Mouse (Mus musculus) T-helper 1 cell (primary cell): ENCODE data around the gene Slc16a9.
"Not testable (repeated sequence)": the region's sequence is repeated elsewhere in the genome, so short reads cannot be mapped to it uniquely, and the experiment has no call there.

Experiments
- in situ Hi-C: fragments of 300-600 bp; cut with MboI, MseI; formaldehyde crosslinking; loops from one replicate; pipeline ENCODE4 v1.15.1; 2025; ENCODE audit warnings: high pct_unique_total_duplicates

Slc16a9 gene

DNA sequence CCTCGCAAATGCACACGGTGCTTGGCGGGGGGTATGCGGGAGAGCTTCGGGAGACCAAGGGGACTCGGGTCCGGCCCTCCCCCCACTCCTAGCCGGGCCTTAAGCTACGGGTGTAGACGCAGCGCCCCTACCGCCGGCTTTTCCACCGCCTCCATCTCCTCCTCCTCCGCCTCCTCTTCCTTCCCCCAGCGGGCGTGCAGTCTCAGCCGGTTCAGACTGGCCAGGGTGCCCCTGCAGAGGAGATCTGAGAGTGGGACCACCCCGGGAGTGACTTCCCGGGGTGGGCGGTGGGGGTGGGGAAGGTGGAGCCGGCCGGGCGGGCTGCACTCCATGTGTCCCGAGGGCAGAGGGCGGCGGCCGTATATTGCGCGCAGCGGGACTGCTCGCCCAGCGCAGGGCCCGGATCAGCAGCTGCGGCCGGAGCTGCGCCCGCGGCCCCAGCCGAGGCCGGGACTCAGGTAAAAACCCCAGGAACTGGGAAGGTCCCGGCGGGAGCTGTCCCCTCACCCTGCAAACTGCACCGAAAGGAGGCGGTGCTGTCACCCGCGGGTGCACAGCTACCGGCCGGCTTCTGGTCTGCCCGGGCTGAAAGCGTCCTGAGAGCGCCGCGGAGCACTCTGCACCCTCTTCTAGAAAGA, at the start of gene Slc16a9:
Gene Slc16a9 (plus strand): TSS at position 180 of the 638 bp plus-strand sequence.
- in situ Hi-C loops: no loop called here

DNA sequence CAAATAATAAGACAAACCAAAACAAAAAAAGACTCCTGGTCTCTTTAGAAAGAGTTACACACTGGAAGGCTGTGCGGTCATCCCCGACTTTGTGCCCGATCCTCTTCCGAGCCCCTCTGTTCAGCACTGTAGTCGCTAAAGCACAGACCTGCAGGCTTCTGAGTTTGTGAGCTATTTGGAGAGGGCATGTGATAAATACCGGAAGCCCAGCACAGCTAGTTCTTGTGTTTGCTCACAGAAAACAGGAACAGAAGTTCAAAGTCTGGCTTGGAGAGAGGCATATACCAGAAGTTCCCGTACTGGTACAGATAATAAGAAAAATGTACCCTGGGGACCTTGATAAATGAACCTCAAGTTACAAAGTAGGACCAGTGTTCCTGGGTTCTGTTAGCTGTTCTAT, 49.6 kb upstream of the Slc16a9 start:
- in situ Hi-C loops: no loop called here

DNA sequence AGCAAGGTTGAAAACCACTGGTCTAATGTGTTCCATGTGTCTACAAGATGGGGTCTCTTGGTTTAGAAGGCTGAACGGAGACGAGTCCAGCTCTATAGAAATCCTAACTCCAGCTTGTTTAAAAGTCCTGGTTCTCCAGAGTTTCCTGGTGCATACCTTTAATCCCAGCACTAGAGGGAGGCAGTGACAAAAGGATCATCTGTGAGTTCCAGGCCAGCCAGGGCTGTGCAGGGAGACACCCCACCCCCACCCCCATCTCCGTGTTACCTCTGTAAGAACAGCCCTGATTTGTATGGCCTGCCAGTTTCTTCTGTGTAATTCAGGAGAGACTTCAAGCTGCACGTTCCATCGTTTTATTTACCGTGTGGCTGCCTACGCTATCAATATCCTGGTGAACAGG, 49.1 kb upstream of the Slc16a9 start:
- in situ Hi-C loops: no loop called here

DNA sequence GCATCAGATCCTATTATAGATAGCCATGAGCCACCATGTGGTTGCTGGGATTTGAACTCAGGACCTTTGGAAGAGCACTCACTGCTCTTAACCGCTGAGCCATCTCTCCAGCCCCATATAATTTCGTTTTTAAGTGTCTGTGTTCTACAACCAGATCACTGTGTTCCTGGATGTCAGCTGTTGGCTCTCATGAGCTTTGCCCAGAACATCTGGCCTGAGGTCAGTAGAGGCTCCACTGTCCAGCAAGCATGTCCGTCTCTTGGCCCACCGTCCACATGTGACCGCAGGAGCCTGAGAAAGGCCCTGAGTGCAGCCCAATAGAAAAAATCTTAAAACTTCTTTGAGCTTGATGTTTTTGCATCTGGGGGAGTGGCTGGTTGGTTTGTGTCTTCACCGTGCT, 48.2 kb upstream of the Slc16a9 start:
- in situ Hi-C loops: no loop called here

DNA sequence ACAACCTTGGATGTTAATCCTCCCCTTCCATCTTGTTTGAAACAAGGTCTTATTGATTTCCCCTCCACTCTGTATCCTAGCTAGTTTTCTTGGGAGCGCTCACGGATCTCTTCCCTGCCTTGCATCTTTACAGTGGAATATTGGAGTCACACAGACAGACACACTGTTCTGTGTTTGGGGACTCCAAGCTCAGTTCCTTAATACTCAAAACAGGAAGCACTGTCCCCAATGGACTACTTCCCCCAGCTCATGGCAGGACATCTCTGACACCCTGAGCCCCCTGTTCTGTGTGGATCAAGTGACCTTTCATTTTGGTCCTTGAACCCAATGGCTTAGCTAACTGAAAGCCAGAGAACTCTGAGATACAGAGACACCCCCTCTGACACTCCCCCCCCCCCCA, 47.3 kb upstream of the Slc16a9 start:
- in situ Hi-C loops: no loop called here

DNA sequence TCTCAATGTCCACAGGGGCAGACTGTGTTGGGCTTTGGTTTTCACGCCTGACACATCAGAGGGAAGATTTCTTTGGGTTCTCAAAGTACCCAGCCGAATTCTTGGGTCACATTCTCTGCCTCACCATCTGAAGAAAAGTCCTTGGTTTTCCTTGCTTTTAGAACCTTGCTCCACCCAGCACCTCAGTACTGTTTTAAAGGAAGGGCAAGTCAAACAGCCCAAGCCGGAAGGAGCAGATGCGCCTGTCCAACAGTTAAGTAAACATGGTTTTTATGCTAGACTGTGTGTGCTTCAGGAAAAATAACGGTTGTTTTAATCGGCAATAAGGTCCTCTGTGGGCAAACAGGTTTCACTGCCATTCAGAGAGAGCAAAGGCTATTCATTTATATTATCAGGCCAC, 46.9 kb upstream of the Slc16a9 start:
- in situ Hi-C loops: no loop called here

DNA sequence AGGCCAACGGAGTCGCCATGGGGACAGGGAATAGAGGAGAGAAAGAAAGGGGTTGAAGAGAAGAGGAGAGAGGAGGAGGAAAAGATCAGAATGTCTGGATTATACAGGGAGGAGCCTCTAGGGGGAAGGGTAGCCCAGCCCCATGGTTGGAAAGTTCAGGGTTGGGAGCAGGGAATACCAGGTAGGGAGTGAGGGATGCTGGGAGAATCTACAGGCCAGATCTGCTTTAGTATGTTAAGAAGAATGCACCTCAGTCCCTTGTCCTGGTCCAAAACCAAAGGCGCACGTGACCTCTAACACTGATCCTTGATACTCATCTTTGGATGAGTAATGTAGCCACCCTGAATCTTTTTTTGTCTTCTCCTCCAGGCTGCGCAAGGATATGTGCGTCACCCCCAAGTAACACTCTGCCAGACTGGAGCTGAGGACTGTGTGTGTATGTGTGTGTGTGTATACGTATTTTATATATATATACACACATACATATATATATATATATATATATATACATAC, 45.9 kb upstream of the Slc16a9 start:
- in situ Hi-C loops: no loop called here

DNA sequence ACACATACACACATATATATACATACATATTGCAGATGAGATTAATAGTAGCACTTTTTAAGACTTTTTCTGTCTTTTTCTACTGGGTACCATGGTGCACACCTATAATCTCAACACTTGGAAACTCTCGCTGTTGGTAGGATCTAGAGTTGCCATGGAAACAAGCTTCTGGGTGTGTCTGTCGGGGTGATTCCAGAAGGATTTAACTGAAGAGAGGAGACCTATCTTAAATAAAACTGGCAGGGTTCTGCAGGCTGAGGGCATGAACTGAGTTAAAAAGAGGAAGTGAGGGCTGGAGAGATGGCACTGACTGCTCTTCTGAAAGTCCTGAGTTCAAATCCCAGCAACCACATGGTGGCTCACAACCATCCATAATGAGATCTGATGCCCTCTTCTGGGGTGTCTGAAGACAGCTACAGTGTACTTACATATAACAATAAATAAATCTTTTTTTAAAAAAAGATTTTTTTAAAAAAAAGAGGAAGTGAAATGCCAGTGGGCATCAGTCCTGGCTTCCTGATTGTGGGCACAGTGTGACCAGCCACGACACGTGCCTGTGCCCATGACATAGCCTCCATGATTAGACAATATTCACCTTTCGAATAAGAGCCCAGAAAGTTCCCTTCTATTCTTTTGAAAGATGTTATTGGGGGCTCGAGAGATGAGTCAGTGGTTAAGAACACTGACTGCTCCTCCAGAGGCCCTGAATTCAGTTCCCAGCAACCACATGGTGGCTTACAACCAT, 45.3 kb upstream of the Slc16a9 start:
- in situ Hi-C loops: no loop called here

DNA sequence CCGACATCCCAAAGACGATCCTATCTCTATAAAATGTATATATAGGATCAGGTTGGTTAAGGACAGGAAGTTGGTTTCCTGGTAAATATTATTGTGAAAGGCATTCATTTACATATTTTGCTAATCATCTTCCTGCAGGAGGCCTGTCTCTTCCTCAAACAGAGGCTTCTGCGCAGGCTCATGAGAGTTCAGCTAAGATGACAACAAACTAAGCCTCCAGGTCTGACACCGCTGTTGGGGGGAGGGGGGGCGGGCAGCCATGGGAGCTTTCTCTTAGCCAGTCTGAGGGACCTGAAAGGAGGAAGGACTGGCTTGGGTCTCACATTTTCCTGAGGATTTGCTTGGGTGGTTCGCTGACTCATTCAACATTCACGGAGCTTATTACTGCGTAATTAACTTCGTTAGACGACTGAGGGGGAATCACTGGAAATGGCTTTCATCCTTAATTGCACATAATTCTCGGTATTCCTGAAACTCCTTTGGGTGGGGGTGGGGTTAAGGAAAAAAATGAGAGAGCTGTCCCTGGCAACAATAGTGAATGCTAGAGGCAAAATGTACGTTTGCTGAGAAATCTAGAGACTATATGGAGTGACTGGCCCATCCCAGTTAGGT, 43.9 kb upstream of the Slc16a9 start:
- in situ Hi-C loops: no loop called here

DNA sequence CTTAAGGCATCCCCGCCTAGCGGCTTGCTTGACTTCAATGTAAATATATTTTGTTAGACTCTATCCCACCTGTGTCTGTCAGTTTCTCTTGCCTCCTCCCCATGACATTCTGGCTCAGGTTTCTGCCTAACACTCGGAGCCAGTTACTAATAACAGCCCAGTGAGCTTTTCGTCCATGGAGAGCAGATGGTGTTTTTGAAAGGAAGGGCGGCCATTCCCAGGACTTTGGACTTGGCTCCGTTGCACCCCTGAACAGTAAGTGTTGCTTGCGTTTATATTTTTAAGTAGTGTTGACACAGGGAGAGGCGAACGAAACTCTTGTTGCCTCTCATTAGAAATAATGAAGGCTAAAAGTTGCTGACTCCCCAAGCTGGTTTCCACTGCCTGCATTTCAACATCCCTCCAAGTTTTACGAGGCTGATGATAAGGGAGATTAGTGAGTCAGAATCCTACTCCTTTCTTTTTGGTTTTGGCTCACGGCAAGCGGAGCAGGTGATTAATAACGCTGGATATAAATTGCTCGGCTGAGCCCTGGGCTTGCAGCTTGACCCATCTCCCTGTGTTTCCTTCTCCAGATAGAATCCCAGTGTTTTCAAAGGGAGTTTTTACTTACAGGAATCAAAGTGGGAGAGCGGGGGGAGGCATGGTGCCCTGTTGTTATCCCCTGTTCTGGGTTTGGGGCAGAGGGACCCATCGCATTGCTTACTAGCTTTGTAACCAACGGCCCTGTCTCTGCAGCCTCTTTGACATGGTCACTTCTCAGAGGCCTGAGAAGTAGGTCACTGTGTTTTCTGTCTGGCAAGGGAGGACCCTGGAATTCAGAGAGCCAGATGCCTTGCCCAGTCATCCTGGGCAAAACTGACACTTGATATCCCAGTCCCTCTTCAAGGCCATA, 40.1 kb upstream of the Slc16a9 start, which contains the start of gene Mrln:
Gene Mrln (plus strand): TSS at position 160 of the 895 bp plus-strand sequence.
- in situ Hi-C loops: no loop called here

DNA sequence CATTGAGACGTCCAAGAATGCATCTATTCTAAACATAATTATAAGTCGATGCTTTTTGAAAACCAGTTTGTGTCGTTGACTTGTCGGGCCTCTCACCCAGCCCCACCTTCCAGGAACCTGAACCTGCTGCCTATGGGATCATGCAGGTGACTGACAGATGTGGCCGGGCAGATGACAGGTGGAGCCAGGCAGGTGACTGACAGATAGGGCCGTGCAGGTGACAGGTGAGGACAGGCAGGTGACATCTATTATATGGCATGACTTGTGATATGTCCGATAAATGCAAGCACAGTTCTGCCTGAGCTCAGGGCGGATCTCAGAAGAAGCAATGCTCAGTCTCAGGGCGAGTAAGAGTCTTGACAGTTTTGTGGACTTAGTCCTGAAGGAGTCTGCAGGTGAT, 33.6 kb upstream of the Slc16a9 start:
- in situ Hi-C loops: no loop called here

DNA sequence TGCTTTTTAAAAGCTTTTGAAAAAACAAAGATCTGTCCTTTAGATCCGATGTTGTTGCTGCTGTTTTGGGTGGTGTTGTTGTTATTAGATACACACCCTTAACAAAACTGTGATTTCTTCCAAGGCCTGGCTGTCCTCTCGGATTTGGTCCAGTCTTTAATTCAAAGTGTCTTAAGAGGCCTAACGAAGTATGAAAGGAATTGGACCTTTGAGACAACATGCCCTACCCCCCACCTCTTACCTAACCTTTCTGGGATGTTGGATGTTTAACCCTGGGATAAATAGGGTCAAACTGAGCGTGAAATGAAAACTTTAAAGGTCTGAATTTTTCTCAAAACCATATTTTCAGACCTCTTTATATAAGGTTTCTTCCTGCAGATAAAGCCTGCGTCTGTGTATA, 23.9 kb upstream of the Slc16a9 start:
- in situ Hi-C loops: no loop called here

DNA sequence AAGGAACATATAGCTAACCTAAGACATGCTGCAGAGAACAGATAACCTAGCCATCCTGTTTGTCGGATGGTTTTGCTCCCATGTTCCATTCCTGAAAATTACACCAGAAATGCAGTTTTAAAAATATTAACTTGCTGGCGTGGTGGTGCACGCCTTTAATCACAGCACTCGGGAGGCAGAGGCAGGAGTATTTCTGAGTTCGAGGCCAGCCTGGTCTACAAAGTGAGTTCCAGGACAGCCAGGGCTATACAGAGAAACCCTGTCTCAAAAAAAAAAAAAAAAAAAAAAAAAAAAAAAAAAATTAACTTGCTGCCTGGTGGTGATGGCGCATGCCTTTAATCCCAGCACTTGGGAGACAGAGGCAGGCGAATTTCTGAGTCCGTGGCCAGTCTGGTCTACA, 22.7 kb upstream of the Slc16a9 start:
- in situ Hi-C loops: not testable (repeated sequence)

DNA sequence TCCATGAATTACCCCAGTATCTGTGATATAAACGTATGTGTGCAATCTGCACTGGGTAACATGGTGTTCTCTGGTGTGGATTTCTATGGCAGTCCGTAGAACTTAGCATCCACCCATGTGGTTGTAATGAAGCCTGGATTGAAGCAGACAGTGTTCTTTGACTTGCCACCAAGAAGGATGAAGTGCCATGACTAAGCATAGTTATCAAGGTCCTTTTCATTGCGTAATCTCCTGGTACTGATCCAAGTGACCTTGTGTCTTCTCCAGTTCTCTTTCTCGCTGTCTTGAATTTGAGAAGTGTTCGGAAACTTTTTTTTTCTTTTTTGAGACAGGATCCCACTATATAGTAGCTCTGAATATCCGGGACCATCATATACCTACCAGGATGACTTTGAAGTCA, 20.3 kb upstream of the Slc16a9 start:
- in situ Hi-C loops: no loop called here

DNA sequence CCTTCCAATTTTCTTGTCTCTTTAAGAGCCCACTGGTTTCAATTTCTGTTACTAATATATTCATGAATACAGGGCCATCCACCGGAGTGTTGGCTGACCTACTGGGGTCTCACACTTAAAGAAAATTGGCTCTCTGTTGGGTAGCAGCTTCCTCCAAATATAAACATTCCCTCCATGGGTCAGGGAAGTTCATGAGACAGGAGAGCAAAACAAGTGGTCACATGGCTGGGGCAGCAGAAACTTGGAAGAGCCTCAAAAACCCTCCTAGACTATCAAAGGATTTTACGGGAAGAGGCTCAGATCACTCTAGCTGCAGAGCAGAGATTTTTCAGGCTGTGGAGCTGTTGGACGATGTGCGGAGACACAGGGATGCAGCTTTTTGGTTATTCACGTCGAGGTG, 19.1 kb upstream of the Slc16a9 start:
- in situ Hi-C loops: no loop called here

DNA sequence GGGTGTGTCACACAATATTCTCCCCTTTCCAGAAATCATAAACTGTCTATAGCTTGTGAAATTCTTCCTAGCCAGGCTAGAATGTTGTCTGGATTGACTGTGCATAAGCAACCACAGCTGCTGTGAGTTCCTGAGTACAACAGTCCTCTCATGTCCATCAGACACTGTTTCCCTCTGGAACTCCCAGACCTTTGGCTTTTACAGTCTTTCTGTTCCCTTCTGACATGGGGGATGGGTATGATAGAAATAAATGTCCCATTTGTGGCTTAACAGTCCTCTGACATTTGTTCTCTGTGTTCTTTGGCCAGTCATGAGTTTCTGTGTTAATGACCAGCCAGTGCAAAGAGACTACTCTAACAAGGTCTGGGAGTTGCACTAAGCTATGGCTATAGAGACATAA, 18.3 kb upstream of the Slc16a9 start:
- in situ Hi-C loops: no loop called here

DNA sequence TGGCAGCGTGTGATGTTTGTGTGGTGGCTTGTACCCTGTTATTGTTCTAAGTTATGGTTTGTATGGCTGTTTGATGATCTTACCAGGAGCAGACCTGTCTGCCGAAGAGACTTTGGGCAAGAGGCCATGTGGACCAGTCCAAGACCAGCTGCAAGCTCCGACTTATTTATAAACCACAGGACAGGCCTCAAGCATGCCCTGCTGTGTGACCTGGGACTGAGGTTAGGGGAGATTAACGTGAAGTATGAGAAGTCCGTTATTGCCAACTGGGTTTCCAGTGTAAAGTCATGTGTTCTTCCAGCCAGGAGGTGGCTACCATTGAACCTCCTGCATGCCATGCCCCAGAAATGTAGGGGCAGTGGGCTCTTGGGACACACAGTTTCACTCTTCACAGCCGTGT, 14.5 kb upstream of the Slc16a9 start:
- in situ Hi-C loops: no loop called here

DNA sequence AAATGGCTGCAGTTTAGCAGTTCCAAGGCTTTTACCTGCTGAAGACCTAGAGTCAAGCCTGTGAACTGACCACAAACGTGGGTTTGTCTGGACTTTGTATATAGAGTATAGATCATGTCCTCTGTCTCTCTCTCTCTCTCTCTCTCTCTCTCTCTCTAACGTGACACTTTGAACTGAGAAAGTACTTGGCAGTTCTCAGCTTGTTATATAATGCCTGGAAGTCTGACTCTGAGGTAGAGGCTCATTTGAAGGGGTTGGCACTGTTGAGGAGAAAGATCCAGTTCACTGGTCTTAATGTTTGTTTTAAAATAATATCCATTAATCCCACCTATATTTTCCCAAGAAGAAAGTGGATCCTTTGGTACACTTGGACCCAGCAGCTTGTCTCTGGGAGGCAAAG, 7.0 kb upstream of the Slc16a9 start:
- in situ Hi-C loops: no loop called here

DNA sequence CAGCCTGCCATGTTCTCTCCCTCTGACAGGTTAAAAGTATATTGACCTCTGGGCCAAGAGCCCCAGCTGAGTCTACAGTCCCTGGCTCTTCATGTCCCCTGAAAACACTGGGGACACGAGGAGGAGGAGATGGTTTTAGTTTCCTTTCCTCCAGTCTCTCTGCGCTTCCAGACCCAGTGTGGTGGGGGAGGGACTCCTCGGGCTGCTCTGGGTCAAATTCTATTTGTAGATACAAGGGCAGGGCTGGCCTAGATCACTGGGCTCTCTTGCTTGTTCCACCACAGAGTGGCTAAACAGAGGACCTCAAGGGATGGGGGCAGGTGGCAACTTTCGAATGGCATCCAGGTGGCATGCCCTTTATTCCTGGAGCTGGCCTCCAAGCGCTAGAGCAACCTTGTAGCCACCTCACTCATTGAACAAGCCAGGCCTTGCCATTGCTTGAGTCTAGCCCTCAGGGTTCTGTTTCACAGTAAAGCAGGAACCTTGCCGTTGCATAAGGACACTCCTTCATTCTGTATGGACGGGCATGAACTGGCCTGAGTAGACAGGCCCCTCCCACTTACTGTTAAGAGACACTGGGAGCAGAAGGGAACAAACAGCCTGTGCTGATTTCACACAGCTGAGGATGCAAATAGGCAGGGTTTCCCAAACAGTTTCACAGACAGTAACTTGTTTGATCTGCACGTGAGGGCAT, 2.0 kb upstream of the Slc16a9 start:
- in situ Hi-C loops: no loop called here

DNA sequence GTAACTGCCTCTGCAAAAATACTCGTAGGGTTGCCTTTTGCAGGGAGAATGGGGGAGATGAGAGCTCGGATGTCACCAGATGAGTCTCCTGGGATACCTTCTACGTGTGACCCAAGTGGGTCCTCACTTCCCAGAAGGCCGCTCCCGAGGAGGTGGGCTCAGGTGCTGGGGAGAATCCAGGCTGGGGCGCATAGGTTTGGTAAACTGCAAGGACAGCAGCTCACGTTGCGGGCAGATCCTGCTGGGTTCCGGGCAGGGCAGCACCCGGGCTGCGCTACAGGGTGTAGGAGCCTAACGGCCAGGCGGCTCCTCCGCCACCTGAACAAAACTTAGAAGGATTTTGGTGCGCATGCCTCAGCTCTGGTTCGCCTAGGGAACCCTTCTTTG, 652 bp downstream of the Slc16a9 start:
- in situ Hi-C loops: no loop called here

DNA sequence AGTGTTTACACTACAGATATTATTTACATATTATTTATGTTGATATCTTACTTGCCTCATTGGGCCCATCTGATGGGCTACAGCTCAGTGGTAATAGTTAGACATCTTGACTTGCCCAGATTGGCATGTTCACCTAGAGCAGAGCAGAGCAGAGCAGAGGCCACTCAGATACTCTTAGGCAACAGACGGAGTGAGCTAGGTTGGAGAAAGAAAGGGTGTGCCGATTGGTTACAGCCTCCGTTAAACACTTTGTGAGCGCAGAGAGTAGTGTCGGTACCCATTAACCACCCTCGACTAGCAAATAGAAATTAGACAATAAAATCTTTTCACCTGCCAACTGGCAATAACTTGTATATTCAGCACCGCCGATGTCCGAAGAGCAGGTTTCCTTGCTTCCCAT, 1.2 kb downstream of the Slc16a9 start:
- in situ Hi-C loops: no loop called here
